Mouse (Mus musculus) retina, adult 2 months (tissue): ENCODE data around the gene Pdha2.

Experiments used
- DNase-seq: peaks from one replicate; pipeline ENCODE4 v3.0.0-alpha.2; 2012; ENCODE audit warnings: low read depth, low spot score

Pdha2 gene

DNA sequence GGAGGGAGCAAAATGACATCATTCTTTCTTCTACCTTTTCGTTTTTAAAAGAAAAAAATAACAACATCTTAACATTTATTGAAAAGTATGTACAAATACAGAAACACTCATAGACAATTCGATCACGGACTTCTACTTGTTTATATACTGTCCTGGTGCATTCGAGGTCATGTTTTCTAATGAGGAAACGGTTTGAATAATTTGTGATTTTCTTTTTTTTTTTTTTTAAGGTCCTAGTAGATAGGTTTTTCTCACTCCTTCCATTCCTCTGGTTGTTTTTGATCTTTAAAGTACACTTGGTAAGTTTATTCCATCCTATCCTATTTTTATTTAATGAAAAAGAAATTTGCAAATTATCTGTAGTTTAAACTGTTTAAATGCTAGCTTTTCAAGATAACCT is at the start of gene Pdha2:
TSS of gene Pdha2 (minus strand) at position 101 of the 400 bp plus-strand sequence.
- no peak for DNase-seq

DNA sequence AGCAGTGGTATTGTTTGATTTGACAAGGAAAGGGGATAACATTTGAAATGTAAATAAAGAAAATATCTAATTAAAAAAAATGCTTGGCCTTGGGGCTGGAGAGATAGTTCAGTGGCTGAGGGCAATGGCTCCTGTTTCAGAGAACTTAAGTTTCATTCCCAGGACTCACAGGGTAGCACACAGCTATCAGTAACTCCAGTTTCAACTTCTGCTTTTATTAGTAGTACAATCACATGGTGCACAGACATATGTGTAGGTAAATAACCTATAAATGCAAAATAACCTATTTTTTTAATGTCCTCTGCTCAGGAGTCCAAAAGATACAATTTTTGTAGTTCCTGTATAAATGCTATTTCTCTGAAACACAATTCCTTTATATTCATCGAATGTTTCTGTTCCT is 48.4 kb upstream of the Pdha2 start:
- DNase-seq: no peak

GRCm38 (mm10) chr3:141251440-141251839 is 39.3 kb upstream of the Pdha2 start:
- no peak for DNase-seq

DNA sequence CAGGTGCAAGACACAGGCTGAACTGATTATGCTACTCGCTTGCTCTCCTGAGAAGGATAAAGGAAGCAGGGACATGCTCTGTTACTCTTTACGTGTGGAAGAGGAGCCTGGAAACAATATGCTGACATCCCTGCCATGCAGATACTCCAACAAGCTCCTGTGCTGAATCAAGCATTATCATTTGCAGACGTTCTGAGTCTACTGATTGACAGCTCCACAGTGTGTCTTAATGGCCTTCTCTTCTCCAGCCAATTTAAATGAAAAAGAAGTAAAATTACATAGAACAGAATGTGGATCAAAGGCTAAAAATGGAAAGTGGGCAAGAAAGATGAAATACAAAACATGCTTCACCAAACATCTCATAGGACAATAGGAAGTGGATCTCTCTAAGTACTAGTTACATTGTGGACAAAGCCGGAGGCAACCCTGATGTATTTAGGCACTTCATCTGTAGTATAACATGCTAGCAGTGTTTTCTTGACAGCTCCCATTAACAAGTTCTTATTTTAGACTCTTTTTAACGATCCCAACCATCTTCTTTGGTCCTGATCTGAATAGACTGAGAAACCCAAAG is 32.7 kb upstream of the Pdha2 start:
- no peak for DNase-seq

DNA sequence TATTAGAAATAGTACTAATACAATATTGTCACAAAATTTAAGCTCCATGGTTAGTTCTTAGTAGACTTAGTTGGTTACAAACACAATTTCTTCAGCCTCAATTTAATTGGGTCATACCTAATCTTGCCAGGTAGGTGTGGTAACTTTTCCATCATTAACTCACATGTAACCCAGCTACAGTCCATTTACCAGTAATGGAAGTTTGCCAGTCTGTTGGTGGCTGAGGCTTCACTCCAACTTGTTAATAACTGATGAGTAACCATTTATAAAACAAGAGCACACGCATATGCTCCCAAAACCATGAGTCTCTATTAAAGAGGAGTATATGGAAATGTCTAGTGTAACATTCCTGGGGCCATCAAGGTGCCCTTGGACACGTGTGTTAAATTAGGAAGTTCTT is 25.9 kb upstream of the Pdha2 start:
- no peak for DNase-seq

DNA sequence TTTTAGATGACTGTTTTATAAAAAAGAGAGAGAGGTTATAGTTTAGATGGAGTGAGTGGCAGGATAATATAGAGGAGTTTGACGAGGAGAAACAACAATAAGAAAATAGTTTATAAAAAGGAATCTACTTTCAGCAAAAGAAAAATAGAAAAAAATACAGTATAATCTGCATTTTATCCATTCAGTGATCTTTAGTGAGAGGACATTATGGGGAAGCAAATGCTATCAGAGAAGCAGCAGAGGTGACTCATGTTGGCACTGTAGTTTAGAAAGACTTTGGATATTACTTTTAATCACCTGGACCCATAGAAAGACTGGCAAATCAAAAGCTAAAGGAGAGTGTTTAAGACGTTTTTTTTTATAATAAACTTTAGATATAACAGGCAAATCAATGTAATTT is 17.0 kb upstream of the Pdha2 start:
- no peak for DNase-seq

DNA sequence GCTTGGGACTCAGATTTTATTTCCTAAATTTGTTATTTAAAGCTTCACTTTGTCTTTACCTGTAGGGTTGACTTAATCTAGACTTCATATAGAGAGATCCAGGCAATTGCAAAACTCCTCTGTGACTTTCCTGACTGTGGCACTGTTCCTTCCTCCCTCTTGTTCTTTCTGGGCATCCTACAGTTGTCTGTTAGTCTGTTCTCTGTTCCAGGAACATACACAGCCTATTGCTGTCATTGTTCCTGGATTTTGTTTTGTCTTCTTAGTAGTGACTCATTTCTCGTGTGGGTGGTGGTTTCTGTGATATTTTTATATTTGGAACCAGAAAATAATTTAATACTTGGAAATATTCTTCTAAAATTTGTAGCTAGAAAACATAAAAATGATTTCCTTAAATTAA is 10.2 kb upstream of the Pdha2 start:
- no peak for DNase-seq

DNA sequence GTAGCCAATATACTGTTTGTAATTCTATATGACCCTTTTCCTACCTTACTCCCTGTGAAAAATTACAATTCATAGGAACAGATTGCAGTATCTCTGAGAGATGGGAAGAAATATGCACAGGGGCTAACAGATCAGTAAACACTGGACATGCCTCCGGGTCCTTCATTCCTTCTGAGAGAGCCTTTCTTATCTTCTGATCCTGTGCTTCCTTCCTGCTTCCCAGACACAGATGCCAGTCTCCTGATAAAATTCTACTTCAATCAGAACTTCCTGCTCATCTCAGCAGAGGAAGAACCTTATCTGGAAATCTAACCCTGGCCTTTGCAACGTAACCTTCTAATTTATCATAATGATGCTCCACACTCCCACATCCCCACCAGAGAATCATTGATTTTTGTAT is 6.4 kb upstream of the Pdha2 start:
- no peak for DNase-seq

GRCm38 (mm10) chr3:141216999-141217398 is 4.8 kb upstream of the Pdha2 start:
- no peak for DNase-seq

DNA sequence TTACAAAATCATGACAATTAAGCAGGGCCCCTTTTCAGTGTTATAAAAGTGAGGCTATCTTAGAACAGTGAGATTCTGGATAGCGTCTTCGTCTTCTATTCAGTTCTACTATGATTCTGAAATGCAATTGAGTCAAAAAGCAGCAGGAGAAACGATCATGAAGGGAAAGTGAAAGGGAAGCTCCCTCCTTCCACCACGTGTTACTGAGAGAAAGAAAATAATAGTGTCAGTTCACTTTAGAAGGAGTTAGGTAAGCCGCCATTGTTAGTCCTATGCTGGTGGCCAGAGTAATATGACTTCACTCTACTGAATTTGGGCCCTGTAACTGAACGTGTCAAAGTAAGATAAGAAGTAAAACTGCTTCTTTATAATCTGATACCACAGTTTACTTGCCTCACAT is 4.1 kb upstream of the Pdha2 start:
- DNase-seq: no peak

GRCm38 (mm10) chr3:141214789-141215188 is 2.6 kb upstream of the Pdha2 start:
- DNase-seq: no peak

DNA sequence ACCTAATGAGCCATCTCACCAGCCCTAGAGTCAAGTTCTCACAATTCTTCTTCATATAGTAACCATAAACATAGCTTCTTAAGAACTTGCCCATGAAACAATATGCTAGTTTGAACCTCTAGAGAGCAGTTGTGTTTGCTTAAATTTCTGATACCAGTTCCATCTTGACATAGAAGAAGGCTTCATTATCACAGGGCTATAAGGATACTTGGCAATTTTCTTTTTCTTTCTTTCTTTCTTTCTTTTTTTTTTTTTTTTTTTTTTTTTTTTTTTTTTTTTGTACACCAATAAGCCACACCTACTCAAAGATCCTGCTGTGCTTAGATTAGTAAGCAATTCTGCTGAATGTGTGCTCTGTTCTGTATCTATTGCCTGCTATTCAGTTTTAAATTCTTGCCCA is 2.0 kb upstream of the Pdha2 start:
- DNase-seq: no peak

- DNase-seq: no peak
These were observed 511 bp downstream of the Pdha2 start for GRCm38 (mm10) chr3:141211644-141212043.

GRCm38 (mm10) chr3:141201766-141202165 is 10.4 kb downstream of the Pdha2 start:
- DNase-seq: no peak

DNA sequence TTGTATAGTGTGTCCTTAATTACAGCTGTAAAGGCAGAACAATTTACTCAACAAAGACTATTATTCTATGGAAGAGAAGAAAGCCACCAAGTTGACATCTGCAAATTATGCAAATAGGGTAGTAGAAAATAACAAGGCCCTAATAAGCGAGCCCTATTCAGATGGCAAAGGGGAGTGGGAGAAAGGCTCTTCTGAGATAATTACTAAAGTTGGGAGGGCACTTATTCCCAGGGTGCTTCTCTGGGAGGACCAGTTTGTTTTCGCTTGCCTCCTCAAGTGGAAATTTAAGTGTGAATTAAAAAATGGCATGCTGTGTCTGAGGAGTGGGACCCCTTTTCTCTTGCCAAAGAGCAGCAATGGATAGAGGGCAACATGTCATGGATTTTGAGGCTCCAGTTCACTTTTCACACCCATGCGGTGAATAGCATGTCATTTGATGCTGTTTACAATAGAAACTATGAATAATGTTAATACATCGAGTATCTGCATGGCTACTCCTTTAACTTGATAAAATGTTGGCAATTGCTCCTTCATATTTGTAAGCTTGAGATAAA is 14.8 kb downstream of the Pdha2 start:
- DNase-seq: no peak

DNA sequence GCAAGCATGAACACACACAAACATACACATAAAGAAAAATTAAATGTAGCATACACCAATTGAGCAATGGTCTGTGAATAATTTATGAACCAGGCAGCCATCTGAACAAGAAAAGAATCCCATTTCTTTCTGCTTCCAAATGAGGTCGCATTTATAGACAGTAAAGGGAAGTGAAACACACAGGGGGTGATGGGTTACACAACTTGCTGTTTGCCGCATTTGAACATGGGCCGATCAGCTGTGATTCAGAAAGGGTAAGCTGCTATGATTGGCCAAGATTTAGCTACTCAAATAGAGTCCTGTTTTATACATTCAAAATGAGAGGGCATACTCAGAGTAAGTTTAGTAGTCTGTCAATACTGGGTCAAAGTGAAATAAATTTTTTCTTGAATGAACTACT is 20.5 kb downstream of the Pdha2 start:
- no peak for DNase-seq

DNA sequence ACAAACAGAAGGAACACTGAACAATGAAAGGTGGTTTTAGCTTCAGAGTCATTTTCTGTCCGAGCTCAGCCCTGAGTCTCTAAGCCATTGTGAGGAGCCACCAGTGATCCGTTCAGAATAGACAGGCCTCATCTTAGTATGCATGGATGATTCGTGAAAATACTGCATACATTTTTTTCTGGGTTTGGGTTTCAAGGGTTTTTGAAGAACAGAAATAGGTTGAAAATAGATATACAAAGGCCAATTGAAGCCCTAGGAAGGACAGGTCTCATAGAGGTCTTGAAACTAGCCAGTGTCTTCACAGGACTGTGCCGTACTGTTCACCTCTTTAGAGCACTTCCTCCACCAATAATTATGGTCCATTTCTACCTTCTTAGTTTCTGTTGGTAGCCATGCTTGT is 21.7 kb downstream of the Pdha2 start:
- DNase-seq: no peak

DNA sequence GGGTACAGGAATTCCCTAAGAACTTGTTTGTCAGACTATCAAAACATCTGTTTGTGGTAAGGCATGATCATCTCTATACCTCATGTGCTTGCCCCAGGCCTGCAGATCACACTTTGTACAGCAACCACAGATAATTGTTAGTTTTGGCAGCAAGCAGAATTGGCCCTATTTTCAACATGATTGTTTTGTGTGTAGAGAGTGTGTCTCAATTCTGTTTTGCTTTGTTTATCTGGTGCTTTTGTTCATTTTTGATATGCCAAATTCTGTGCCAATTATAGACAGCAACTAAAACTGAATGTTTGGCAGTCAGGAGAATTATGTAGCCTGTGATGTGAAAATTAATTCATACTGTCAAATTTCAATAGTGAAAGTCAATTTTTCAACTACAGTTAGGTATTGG is 51.2 kb downstream of the Pdha2 start:
- no peak for DNase-seq
